Mouse (Mus musculus): ENCODE data around the gene Dyrk2. TPM values are rescaled to one million over a fixed set of nuclear protein-coding genes. Genes with fewer than 3 reads are reported as not detected.

Gene Dyrk2
- polyA plus RNA-seq, 1 experiment from 2014 or later = 16.7 TPM

DNA sequence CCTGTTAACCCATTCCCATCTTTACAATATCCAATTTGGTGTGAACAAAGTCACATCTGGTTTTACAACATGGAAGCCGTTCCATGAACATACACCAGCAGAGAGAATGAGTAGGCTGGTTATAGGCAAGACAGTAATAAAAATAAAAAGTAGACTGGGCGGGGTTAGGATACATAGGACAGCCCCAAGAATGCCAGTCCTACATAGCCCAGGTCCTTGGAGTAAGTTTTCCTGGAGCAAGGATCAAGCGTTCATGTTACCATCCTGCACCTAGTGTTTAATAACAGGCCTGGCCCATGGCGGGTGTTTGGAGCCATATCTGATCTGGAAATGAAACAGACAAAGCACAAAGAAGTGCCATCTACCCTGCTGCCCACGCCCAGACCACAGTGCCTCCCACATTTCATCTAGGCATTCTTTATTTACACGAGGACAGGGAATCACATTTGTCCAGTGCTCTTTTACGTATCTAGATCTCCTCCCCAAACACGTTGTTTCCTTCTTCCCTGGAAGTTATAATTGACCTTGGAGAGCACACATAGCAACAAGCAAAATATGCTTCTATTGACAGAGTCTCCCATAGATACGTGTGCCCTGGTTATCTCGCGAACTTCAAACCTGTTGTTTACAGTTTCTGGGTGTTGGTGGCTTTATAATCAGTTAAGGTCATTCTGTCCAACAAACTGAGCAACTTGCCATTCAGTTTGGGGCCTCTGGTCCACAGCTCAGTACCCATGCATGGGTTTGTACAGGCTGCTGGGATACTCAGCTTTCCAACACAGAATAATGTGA lies 8.6 kb downstream of the Dyrk2 start:
- H3K4me1 ChIP-seq (ENCODE audit: control insufficient read depth, insufficient read depth, low read length) = peaks cover 11% of the 10 kb centered on the region
- H3K36me3 ChIP-seq (ENCODE audit: control insufficient read depth, insufficient read depth, low read length) = peaks cover 67% of the 10 kb centered on the region
- no peak overlapping the region for H3K9ac ChIP-seq (replicated peaks; ENCODE audit: low read depth, low read length)
- no peak overlapping the region for H3K4me3 ChIP-seq (ENCODE audit: low read depth, low read length)
- peaks cover 17% of the 10 kb centered on the region for H3K9me3 ChIP-seq (ENCODE audit: control insufficient read depth, low read depth, low read length)
- ATAC-seq (ENCODE audit: insufficient number of reproducible peaks, insufficient read depth, low FRiP score, low read depth) = no peak
- 86% methylated on average over 11 of the region's 11 CpGs for WGBS
- H3K27me3 ChIP-seq (ENCODE audit: control insufficient read depth, insufficient read depth, low read length) = no peaks in the 10 kb centered on the region
- H3K27ac ChIP-seq (ENCODE audit: low read length) = no peak overlapping the region
- H3K4me2 ChIP-seq (replicated peaks; ENCODE audit: low read depth, low read length) = no peak overlapping the region

DNA sequence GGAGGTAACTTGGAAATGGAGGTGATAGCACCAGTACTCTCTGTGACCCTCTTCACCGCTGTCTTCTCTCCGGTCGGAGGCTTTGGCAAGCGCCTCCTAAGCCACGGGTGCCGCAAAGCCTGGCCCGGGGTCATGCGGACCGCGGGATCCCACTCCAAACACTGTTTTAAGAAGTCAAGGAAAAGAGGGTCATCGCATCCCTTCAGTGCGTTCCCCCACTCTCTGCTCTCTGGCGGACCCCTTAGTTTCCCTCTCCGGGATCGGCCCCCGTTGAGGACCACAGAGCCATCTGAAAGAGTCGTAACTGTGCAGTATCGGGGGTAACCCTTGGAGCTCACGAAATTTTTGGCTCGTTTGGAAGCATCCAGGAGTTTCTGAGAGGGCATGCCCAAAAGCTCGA lies 10.4 kb downstream of the Dyrk2 start:
- whole genome bisulfite sequencing = 95% methylated on average over 21 of the region's 21 CpGs
- 0 out of 2 replicates have a peak, but pooled peaks cover 5% of the 10 kb centered on the region for H3K4me1 ChIP-seq (ENCODE audit: control insufficient read depth, insufficient read depth, low read length)
- no peak overlapping the region for H3K9ac ChIP-seq (replicated peaks; ENCODE audit: low read depth, low read length)
- no peak overlapping the region for H3K4me3 ChIP-seq (ENCODE audit: low read depth, low read length)
- no peak for ATAC-seq (ENCODE audit: insufficient number of reproducible peaks, insufficient read depth, low FRiP score, low read depth)
- no peak overlapping the region for H3K27ac ChIP-seq (ENCODE audit: low read length)
- peaks cover 59% of the 10 kb centered on the region for H3K36me3 ChIP-seq (ENCODE audit: control insufficient read depth, insufficient read depth, low read length)
- H3K9me3 ChIP-seq (ENCODE audit: control insufficient read depth, low read depth, low read length) = peaks cover 17% of the 10 kb centered on the region
- no peaks in the 10 kb centered on the region for H3K27me3 ChIP-seq (ENCODE audit: control insufficient read depth, insufficient read depth, low read length)
- H3K4me2 ChIP-seq (replicated peaks; ENCODE audit: low read depth, low read length) = no peak overlapping the region

DNA sequence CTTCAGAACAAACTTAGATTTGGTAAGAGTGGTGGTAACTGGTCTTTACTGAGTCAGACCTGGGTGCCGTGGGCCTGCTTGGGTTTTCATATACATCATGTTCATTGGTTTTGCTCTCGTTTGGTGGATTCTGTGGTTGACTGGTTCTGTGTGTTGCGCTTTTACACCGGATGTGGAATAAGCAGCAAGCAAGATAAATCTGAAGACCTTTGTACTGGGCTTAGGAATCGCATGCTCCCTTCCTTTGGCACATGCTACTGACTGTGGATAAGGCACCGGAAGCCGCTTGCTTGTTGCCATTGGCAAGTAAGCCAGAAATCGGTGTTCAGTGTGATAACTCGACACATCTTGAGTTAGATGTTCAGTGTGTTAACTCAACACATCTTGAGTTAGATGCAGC lies 15.4 kb downstream of the Dyrk2 start:
- ATAC-seq (ENCODE audit: insufficient number of reproducible peaks, insufficient read depth, low FRiP score, low read depth) = no peak
- 87% methylated on average over 9 of the region's 9 CpGs for WGBS
- H3K9me3 ChIP-seq (ENCODE audit: control insufficient read depth, low read depth, low read length) = peaks cover 4% of the 10 kb centered on the region

DNA sequence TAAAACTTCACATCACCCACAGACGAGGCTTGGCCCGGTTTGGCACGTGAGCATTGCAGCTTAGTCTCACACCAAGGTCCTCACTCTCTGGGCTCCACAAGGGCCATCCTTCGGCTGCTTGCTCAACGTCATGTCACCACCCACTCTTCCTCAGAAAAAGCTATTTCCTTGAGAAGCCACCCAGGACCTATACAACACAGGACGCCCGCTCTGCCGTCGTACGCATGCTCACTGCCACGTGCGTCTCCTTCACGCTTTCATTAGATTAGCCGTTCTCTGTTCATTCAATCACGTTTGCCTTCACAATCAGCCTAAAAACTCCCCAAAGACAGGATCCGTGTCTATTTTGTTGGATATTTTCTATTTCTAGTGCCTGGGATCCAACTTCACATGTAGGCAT lies 17.5 kb downstream of the Dyrk2 start:
- H3K27ac ChIP-seq (ENCODE audit: low read length) = no peak overlapping the region
- peaks cover 4% of the 10 kb centered on the region; the same call in 1 of the 2 replicates for H3K36me3 ChIP-seq (ENCODE audit: control insufficient read depth, insufficient read depth, low read length)
- WGBS = 87% methylated on average over 16 of the region's 16 CpGs
- ATAC-seq (ENCODE audit: insufficient number of reproducible peaks, insufficient read depth, low FRiP score, low read depth) = no peak
- no peak overlapping the region for H3K9ac ChIP-seq (replicated peaks; ENCODE audit: low read depth, low read length)
- no peaks in the 10 kb centered on the region for H3K27me3 ChIP-seq (ENCODE audit: control insufficient read depth, insufficient read depth, low read length)
- no peaks in the 10 kb centered on the region for H3K4me1 ChIP-seq (ENCODE audit: control insufficient read depth, insufficient read depth, low read length)
- no peak overlapping the region for H3K4me3 ChIP-seq (ENCODE audit: low read depth, low read length)
- H3K9me3 ChIP-seq (ENCODE audit: control insufficient read depth, low read depth, low read length) = no peaks in the 10 kb centered on the region
- no peak overlapping the region for H3K4me2 ChIP-seq (replicated peaks; ENCODE audit: low read depth, low read length)

More for the DNA sequence above, 15.4 kb downstream of the Dyrk2 start:
- Histone ChIP-seq H3K27ac (ENCODE audit: low read length) (no peak overlapping the region), H3K4me2 (replicated peaks; ENCODE audit: low read depth, low read length) (no peak overlapping the region), H3K4me3 (ENCODE audit: low read depth, low read length) (no peak overlapping the region), H3K36me3 (ENCODE audit: control insufficient read depth, insufficient read depth, low read length) (peaks cover 19% of the 10 kb centered on the region; the same call in 1 of the 2 replicates), H3K4me1 (ENCODE audit: control insufficient read depth, insufficient read depth, low read length) (no peaks in the 10 kb centered on the region), H3K9ac (replicated peaks; ENCODE audit: low read depth, low read length) (no peak overlapping the region), H3K27me3 (ENCODE audit: control insufficient read depth, insufficient read depth, low read length) (no peaks in the 10 kb centered on the region)

DNA sequence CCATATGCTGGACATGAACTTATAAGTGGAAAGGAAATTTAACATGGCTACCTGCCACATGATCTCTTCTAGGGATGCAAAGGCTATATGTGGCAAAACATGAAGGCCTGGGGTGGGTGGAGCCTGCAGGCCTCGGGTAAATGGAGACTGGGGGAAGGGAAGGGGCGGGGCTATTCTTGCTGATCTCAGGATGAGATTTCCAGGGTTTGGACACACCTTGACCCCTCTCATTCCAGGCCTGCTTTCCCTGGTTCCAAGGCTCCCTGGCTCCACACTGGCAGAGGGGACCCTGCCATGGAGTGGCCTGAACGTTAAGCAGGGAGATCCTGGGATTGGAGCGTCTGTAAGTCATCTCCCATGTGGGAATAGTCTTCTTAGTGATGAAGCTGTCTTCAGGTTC lies 21.5 kb downstream of the Dyrk2 start:
- no peak overlapping the region for H3K9ac ChIP-seq (replicated peaks; ENCODE audit: low read depth, low read length)
- 0 out of 2 replicates have a peak, but pooled peaks cover 6% of the 10 kb centered on the region for H3K4me1 ChIP-seq (ENCODE audit: control insufficient read depth, insufficient read depth, low read length)
- H3K36me3 ChIP-seq (ENCODE audit: control insufficient read depth, insufficient read depth, low read length) = no peaks in the 10 kb centered on the region
- no peak overlapping the region for H3K27ac ChIP-seq (ENCODE audit: low read length)
- no peaks in the 10 kb centered on the region for H3K9me3 ChIP-seq (ENCODE audit: control insufficient read depth, low read depth, low read length)
- WGBS = 74% methylated on average over 4 of the region's 4 CpGs
- no peaks in the 10 kb centered on the region for H3K27me3 ChIP-seq (ENCODE audit: control insufficient read depth, insufficient read depth, low read length)
- no peak for ATAC-seq (ENCODE audit: insufficient number of reproducible peaks, insufficient read depth, low FRiP score, low read depth)
- H3K4me2 ChIP-seq (replicated peaks; ENCODE audit: low read depth, low read length) = no peak overlapping the region
- H3K4me3 ChIP-seq (ENCODE audit: low read depth, low read length) = no peak overlapping the region

DNA sequence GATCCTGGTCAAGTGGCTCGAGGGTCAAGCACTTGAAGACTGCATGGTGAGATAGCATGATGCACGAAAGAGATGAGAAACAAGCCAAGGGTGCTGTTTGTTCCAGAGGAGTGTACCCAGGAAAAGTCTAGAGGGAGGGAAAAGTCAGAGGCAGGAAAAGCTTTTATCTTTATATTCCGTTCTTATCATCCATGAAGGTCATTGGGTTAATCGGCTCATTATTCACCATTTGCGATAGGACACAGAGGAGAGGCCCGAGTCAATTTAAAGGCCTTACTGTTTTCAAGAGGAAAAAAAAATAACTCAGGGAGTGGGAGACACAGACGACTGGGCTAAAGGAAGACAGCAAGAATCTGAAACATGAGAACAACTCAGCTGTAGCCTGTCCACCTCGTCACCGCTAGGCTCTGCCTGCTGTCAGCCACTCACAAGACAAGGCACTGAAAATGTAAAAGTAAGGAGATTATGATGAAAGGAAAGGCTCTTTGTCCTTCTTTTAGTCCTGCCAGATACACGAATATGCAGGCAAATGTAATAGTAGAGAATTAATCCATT lies 22.9 kb downstream of the Dyrk2 start:
- H3K9ac ChIP-seq (replicated peaks; ENCODE audit: low read depth, low read length) = no peak overlapping the region
- no peaks in the 10 kb centered on the region for H3K27me3 ChIP-seq (ENCODE audit: control insufficient read depth, insufficient read depth, low read length)
- H3K36me3 ChIP-seq (ENCODE audit: control insufficient read depth, insufficient read depth, low read length) = no peaks in the 10 kb centered on the region
- no peak; the same call in 1 of the 2 replicates for ATAC-seq (ENCODE audit: insufficient number of reproducible peaks, insufficient read depth, low FRiP score, low read depth)
- H3K27ac ChIP-seq (ENCODE audit: low read length) = no peak overlapping the region
- H3K4me3 ChIP-seq (ENCODE audit: low read depth, low read length) = no peak overlapping the region
- 0 out of 2 replicates have a peak, but pooled peaks cover 6% of the 10 kb centered on the region for H3K4me1 ChIP-seq (ENCODE audit: control insufficient read depth, insufficient read depth, low read length)
- WGBS = 22% methylated on average over 10 of the region's 10 CpGs
- H3K9me3 ChIP-seq (ENCODE audit: control insufficient read depth, low read depth, low read length) = no peaks in the 10 kb centered on the region
- H3K4me2 ChIP-seq (replicated peaks; ENCODE audit: low read depth, low read length) = no peak overlapping the region

DNA sequence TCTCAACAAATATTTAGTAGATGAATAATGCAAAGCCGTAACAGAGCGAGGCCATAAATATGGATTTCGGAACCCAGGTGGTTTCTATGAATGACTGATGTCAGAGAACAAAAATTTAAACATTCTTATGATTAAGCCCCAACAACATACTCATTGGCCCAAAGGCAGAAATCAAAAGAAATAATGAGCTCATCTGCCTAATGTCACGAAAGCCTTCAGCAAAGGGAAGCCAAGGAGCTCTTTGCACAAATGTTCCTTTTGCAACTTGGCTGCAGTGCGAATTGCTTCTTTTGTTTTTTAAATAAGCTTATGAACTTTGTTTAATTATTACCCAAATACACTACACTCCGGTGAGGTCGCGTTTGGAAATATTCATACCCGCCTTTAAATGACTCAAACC lies 29.4 kb downstream of the Dyrk2 start:
- H3K9me3 ChIP-seq (ENCODE audit: control insufficient read depth, low read depth, low read length) = no peaks in the 10 kb centered on the region
- H3K9ac ChIP-seq (replicated peaks; ENCODE audit: low read depth, low read length) = no peak overlapping the region
- H3K4me2 ChIP-seq (replicated peaks; ENCODE audit: low read depth, low read length) = no peak overlapping the region
- no peaks in the 10 kb centered on the region for H3K4me1 ChIP-seq (ENCODE audit: control insufficient read depth, insufficient read depth, low read length)
- no peak overlapping the region for H3K4me3 ChIP-seq (ENCODE audit: low read depth, low read length)
- no peak for ATAC-seq (ENCODE audit: insufficient number of reproducible peaks, insufficient read depth, low FRiP score, low read depth)
- 84% methylated on average over 9 of the region's 9 CpGs for WGBS
- H3K27ac ChIP-seq (ENCODE audit: low read length) = no peak overlapping the region
- no peaks in the 10 kb centered on the region for H3K36me3 ChIP-seq (ENCODE audit: control insufficient read depth, insufficient read depth, low read length)
- H3K27me3 ChIP-seq (ENCODE audit: control insufficient read depth, insufficient read depth, low read length) = no peaks in the 10 kb centered on the region

DNA sequence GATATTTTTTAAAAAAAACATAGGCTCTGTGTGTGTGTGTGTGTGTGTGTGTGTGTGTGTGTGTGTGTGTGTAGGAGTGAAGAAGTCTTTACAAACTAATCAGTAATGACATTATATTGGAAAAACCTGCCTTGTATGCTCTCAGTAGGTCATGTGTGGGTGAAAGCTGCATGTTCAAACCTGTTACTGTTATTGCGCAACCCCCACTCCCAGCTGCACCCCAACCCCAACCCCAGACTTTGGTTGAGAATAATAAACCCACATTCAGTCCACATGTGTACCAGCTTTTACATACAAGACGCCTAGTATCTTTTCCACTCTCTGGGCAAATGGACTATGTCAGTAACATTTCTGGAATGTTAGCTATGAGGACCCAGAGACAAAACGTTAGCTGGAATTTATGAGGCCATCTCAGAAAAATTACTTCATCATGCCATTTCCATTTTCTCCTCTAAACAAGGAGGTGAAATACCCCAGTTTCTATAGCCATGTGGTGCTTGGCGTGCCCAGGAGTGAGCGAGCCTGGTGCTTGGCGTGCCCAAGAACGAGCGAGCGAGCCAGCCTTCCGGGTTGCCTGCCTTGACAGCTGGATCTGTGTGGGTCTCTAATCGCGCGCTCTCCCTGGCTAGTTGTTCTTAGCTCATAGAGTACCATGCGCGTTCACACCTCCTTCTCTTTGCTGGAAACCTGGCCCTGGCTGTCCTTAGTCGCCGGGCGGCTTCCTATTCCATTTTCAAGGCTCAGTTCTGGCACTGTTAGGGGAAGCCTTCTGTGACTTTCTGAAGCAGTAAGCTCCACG lies 30.5 kb downstream of the Dyrk2 start:
- Histone ChIP-seq H3K9ac (replicated peaks; ENCODE audit: low read depth, low read length) (no peak overlapping the region), H3K4me1 (ENCODE audit: control insufficient read depth, insufficient read depth, low read length) (no peaks in the 10 kb centered on the region), H3K27me3 (ENCODE audit: control insufficient read depth, insufficient read depth, low read length) (no peaks in the 10 kb centered on the region), H3K27ac (ENCODE audit: low read length) (no peak overlapping the region), H3K4me2 (replicated peaks; ENCODE audit: low read depth, low read length) (no peak overlapping the region), H3K4me3 (ENCODE audit: low read depth, low read length) (no peak overlapping the region), H3K36me3 (ENCODE audit: control insufficient read depth, insufficient read depth, low read length) (no peaks in the 10 kb centered on the region), H3K9me3 (ENCODE audit: control insufficient read depth, low read depth, low read length) (no peaks in the 10 kb centered on the region)
- 78% methylated on average over 19 of the region's 19 CpGs for WGBS
- no peak for ATAC-seq (ENCODE audit: insufficient number of reproducible peaks, insufficient read depth, low FRiP score, low read depth)
